7 mouse cellular contexts compared by ENCODE assay signal in the genomic region with DNA sequence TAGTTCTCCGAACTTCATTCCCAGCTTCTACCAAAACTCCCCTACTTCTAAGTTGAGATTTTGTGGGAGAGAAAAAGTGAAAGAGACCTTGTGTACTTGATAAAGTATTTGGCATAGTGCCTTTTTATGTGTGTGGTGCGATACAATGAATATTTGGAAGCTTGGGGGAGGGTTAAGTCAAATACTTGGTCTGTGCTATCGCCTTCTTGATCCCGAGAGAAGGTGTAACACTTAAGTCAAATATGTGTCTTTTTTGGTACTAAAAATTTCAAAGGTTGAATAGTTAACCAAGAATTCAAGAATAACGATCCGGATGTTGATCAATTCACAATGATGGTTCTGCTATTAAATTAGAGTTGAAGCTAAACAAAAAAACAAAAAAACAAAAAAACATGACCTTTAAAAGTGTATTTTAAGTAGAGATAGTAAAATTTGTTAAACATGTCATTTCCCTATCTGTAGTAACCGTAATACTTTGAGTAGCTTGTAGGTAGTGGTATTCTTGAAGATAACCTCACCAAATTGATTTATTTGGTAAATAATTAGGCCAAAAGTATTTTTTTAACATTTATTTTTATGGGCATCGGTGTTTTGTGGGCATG. TPM values are rescaled to one million over a fixed set of nuclear protein-coding genes. Genes with fewer than 3 reads are reported as not detected.
DNase-seq lines count a peak whose midpoint lies in the region; ATAC-seq and TF ChIP-seq lines count a peak whose summit lies in the region.

No protein-coding gene starts in this region.

- peaks cover 1% of the 10 kb centered on the region; the same call in 1 of the 2 replicates for H3K4me1 ChIP-seq in lung, postnatal 0 days (ENCODE audit: insufficient read depth, low read depth, low read length)
- peaks cover 21% of the 10 kb centered on the region for H3K4me1 ChIP-seq in forebrain, embryonic 12.5 days
- peaks cover 27% of the 10 kb centered on the region for H3K4me1 ChIP-seq in limb, embryonic 14.5 days (ENCODE audit: control insufficient read depth, insufficient read depth, low read length)
- peaks cover 9% of the 10 kb centered on the region for H3K4me1 ChIP-seq in small intestine, adult 2 months (ENCODE audit: control insufficient read depth, insufficient read depth, insufficient read length, low read length)

- DNase-seq in lung, postnatal 0 days (ENCODE audit: low spot score) = no peak
- no peak for DNase-seq in lung, postnatal 4 days
- peak; percentile 21 for DNase-seq in limb, embryonic 14.5 days (ENCODE audit: low spot score)
- no peak for DNase-seq in cerebellum, postnatal 14 days
- no peak for DNase-seq in right cerebral cortex, postnatal 14 days

- H3K4me3 ChIP-seq in lung, postnatal 0 days (ENCODE audit: low read depth, low read length) = peak overlapping the region; percentile 75
- peak overlapping the region; percentile 75 for H3K4me3 ChIP-seq in forebrain, embryonic 12.5 days (replicated peaks)
- H3K4me3 ChIP-seq in limb, embryonic 14.5 days (replicated peaks; ENCODE audit: low read length) = peak overlapping the region; percentile 81
- H3K4me3 ChIP-seq in small intestine, adult 2 months (ENCODE audit: low read depth, low read length) = peak overlapping the region; percentile 90

- peak overlapping the region; percentile 87 for H3K4me2 ChIP-seq in lung, postnatal 0 days (replicated peaks; ENCODE audit: low read depth, low read length)
- peak overlapping the region; percentile 71 for H3K4me2 ChIP-seq in forebrain, embryonic 12.5 days
- peak overlapping the region; percentile 69 for H3K4me2 ChIP-seq in limb, embryonic 14.5 days (replicated peaks; ENCODE audit: low read depth, low read length, severe bottlenecking)

- TF ChIP-seq EP300 in lung, postnatal 0 days (IDR thresholded peaks at IDR 0.05) = no peak

- H3K36me3 ChIP-seq in lung, postnatal 0 days (ENCODE audit: insufficient read depth, low read length) = no peaks in the 10 kb centered on the region
- H3K36me3 ChIP-seq in forebrain, embryonic 12.5 days (replicated peaks) = no peaks in the 10 kb centered on the region
- 0 out of 2 replicates have a peak, but pooled peaks cover 5% of the 10 kb centered on the region for H3K36me3 ChIP-seq in limb, embryonic 14.5 days (ENCODE audit: control insufficient read depth, insufficient read depth, low read length)
- H3K36me3 ChIP-seq in small intestine, adult 2 months (ENCODE audit: control insufficient read depth, insufficient read depth, low read length) = no peaks in the 10 kb centered on the region

- no peak for TF ChIP-seq POLR2A in limb, embryonic 14.5 days (IDR thresholded peaks at IDR 0.05; ENCODE audit: borderline replicate concordance, extremely low read depth, insufficient read depth, insufficient read length)
- no peak for TF ChIP-seq POLR2A in small intestine, adult 2 months (IDR thresholded peaks at IDR 0.05; ENCODE audit: low read depth, low read length)

- no peaks in the 10 kb centered on the region for H3K9me3 ChIP-seq in lung, postnatal 0 days (ENCODE audit: low read length)
- H3K9me3 ChIP-seq in forebrain, embryonic 12.5 days = no peaks in the 10 kb centered on the region
- H3K9me3 ChIP-seq in limb, embryonic 14.5 days (ENCODE audit: control insufficient read depth, low read length) = no peaks in the 10 kb centered on the region

- 25% methylated on average over 8 of the region's 8 CpGs for WGBS in lung, postnatal 0 days
- WGBS in forebrain, embryonic 12.5 days = 31% methylated on average over 8 of the region's 8 CpGs
- 29% methylated on average over 8 of the region's 8 CpGs for WGBS in limb, embryonic 14.5 days
- WGBS in small intestine, adult 2 months = 20% methylated on average over 8 of the region's 8 CpGs

- H3K27ac ChIP-seq in lung, postnatal 0 days (ENCODE audit: low read length) = peak overlapping the region; percentile 97; the same call in 1 of the 2 replicates
- peak overlapping the region; percentile 99 for H3K27ac ChIP-seq in forebrain, embryonic 12.5 days
- peak overlapping the region; percentile 90 for H3K27ac ChIP-seq in limb, embryonic 14.5 days (replicated peaks; ENCODE audit: low read depth, low read length)
- peak overlapping the region; percentile 99 for H3K27ac ChIP-seq in small intestine, adult 2 months (ENCODE audit: insufficient read depth, low read depth, low read length)

- H3K27me3 ChIP-seq in lung, postnatal 0 days (replicated peaks; ENCODE audit: insufficient read depth, low read length) = no peaks in the 10 kb centered on the region
- no peaks in the 10 kb centered on the region for H3K27me3 ChIP-seq in forebrain, embryonic 12.5 days
- H3K27me3 ChIP-seq in limb, embryonic 14.5 days (ENCODE audit: control insufficient read depth, insufficient read depth, low read length) = no peaks in the 10 kb centered on the region
- H3K27me3 ChIP-seq in small intestine, adult 2 months (ENCODE audit: control insufficient read depth, insufficient read depth, low read length) = no peaks in the 10 kb centered on the region

- no peak for TF ChIP-seq CTCF in lung, postnatal 0 days (IDR thresholded peaks at IDR 0.05)
- TF ChIP-seq CTCF in small intestine, adult 2 months (IDR thresholded peaks at IDR 0.05; ENCODE audit: extremely low read depth, insufficient read length, insufficient replicate concordance, low read depth, low read length) = no peak

- no peak for ATAC-seq in lung, postnatal 0 days
- no peak for ATAC-seq in forebrain, embryonic 12.5 days (ENCODE audit: low FRiP score)
- no peak for ATAC-seq in limb, embryonic 14.5 days (ENCODE audit: low FRiP score, low read depth)

- peak overlapping the region; percentile 76 for H3K9ac ChIP-seq in lung, postnatal 0 days (replicated peaks; ENCODE audit: low read depth)
- H3K9ac ChIP-seq in forebrain, embryonic 12.5 days = peak overlapping the region; percentile 81
- H3K9ac ChIP-seq in limb, embryonic 14.5 days (ENCODE audit: low read depth, low read length, severe bottlenecking) = peak overlapping the region; percentile 59

RNA-seq across cellular contexts. Expression of a gene that starts 1.0 kb away (rescaled TPM):
- polyA plus RNA-seq in lung, postnatal 0 days (2015; fragmentation: Nextera tagmentation; extraction: Ambion mirVana) = 33.8 and 36.4 TPM in 2 replicates
- polyA plus RNA-seq in forebrain, embryonic 12.5 days (2016; fragmentation: Nextera tagmentation; extraction: Ambion mirVana) = 76.5 and 76.8 TPM in 2 replicates
- 47.3 and 56.2 TPM in 2 replicates for polyA plus RNA-seq in limb, embryonic 14.5 days (2012; rRNA removed)
- polyA plus RNA-seq in limb, embryonic 14.5 days (2014; fragmentation: Nextera tagmentation; extraction: Ambion mirVana) = 70.1 and 70.2 TPM in 2 replicates
- polyA plus RNA-seq in small intestine, adult 2 months (2012; rRNA removed) = 2.3 and 2.6 TPM in 2 replicates

RNA-seq across cellular contexts. Expression of a gene that starts 1.1 kb away (rescaled TPM):
- polyA plus RNA-seq in lung, postnatal 0 days (2015; fragmentation: Nextera tagmentation; extraction: Ambion mirVana) = 213 and 234 TPM in 2 replicates
- polyA plus RNA-seq in forebrain, embryonic 12.5 days (2016; fragmentation: Nextera tagmentation; extraction: Ambion mirVana) = 219 and 249 TPM in 2 replicates
- 128 and 270 TPM in 2 replicates for polyA plus RNA-seq in limb, embryonic 14.5 days (2012; rRNA removed)
- 474 and 497 TPM in 2 replicates for polyA plus RNA-seq in limb, embryonic 14.5 days (2014; fragmentation: Nextera tagmentation; extraction: Ambion mirVana)
- polyA plus RNA-seq in small intestine, adult 2 months (2012; rRNA removed) = 13.3 and 18.6 TPM in 2 replicates

RNA-seq across cellular contexts. Expression of a gene that starts 31.5 kb away (rescaled TPM):
- polyA plus RNA-seq in lung, postnatal 0 days (2015; fragmentation: Nextera tagmentation; extraction: Ambion mirVana) = 5.4 and 5.8 TPM in 2 replicates
- polyA plus RNA-seq in forebrain, embryonic 12.5 days (2016; fragmentation: Nextera tagmentation; extraction: Ambion mirVana) = 12.1 TPM in 2 replicates
- 5.2 and 6.1 TPM in 2 replicates for polyA plus RNA-seq in limb, embryonic 14.5 days (2012; rRNA removed)
- 11.9 and 13.7 TPM in 2 replicates for polyA plus RNA-seq in limb, embryonic 14.5 days (2014; fragmentation: Nextera tagmentation; extraction: Ambion mirVana)
- polyA plus RNA-seq in small intestine, adult 2 months (2012; rRNA removed) = 0.39 and 0.60 TPM in 2 replicates

RNA-seq across cellular contexts. Expression of a gene that starts 58.5 kb away (rescaled TPM):
- 0.04 TPM in 1 of 2 replicates, not detected in the other for polyA plus RNA-seq in lung, postnatal 0 days (2015; fragmentation: Nextera tagmentation; extraction: Ambion mirVana)
- polyA plus RNA-seq in forebrain, embryonic 12.5 days (2016; fragmentation: Nextera tagmentation; extraction: Ambion mirVana) = not detected in 2 replicates
- polyA plus RNA-seq in limb, embryonic 14.5 days (2012; rRNA removed) = 0.36 and 0.83 TPM in 2 replicates
- polyA plus RNA-seq in limb, embryonic 14.5 days (2014; fragmentation: Nextera tagmentation; extraction: Ambion mirVana) = 2.1 and 2.7 TPM in 2 replicates
- not detected in 2 replicates for polyA plus RNA-seq in small intestine, adult 2 months (2012; rRNA removed)
